Mouse (Mus musculus) leukemia stem cell, adult 10-12 weeks (primary cell): ENCODE data around the gene Bclaf3. TPM values are rescaled to one million over a fixed set of nuclear protein-coding genes. Genes with fewer than 3 reads are reported as not detected.

Experiments used
- polyA plus RNA-seq: library from polyadenylated mRNA; stranded (reverse); fragments of >175 nt; gene quantifications from 2 replicates; pipeline ENCODE4 v1.2.3, GENCODE M21; 2012; ENCODE audit warnings: low replicate concordance

Gene Bclaf3
- polyA plus RNA-seq = 0.67 and 1.1 TPM in 2 replicates

GRCm38 (mm10) chrX:159526388-159526787, at the start of gene Bclaf3:
Gene Bclaf3, plus strand, starts transcription at chrX:159526688.

GRCm38 (mm10) chrX:159626907-159627587, 100.6 kb downstream of the Bclaf3 start, which contains the start of gene Sh3kbp1:
Gene Sh3kbp1, plus strand, starts transcription at chrX:159627272.

Other genes starting within 250 kb of the Bclaf3 start
- 307 and 613 TPM in 2 replicates for gene Eif1ax, start 154.5 kb upstream of the Bclaf3 start, polyA plus RNA-seq
- not detected in 2 replicates for gene Map7d2, start 112.1 kb upstream of the Bclaf3 start, polyA plus RNA-seq
- gene Sh3kbp1, start 100.6 kb downstream of the Bclaf3 start, polyA plus RNA-seq = 5.4 and 9.7 TPM in 2 replicates